Mouse (Mus musculus) kidney, embryonic 16.5 days (tissue): ENCODE data around the gene Srgap1. TPM values are rescaled to one million over a fixed set of nuclear protein-coding genes. Genes with fewer than 3 reads are reported as not detected.
A peak's percentile ranks its signal among the peaks of the same experiment; 100 is the strongest.

Experiments used
- ATAC-seq: fragments of 200-750 bp; cut with Nextera tagmentation; 2 replicates; pipeline ENCODE4 v1.8.0; 2017; ENCODE audit warnings: moderate TSS enrichment; ENCODE audit not compliant: low FRiP score, low TSS enrichment
- H3K27ac ChIP-seq: fragments of 300-500 bp; sonication (generic); 2 replicates; pipeline ENCODE4 v1.5.1; 2014; ENCODE audit warnings: low read length
- H3K27me3 ChIP-seq: fragments of 300-500 bp; sonication (generic); 2 replicates; pipeline ENCODE4 v1.6.1; 2014; ENCODE audit warnings: low read length, control low read depth, mixed read lengths; ENCODE audit not compliant: insufficient read depth
- H3K36me3 ChIP-seq: fragments of 300-500 bp; sonication (generic); 2 replicates; pipeline ENCODE4 v1.6.1; 2014; ENCODE audit warnings: low read length, control low read depth, mixed read lengths; ENCODE audit not compliant: insufficient read depth
- H3K4me1 ChIP-seq: fragments of 300-500 bp; sonication (generic); 2 replicates; pipeline ENCODE4 v1.6.1; 2014; ENCODE audit warnings: low read length, control low read depth, mixed read lengths; ENCODE audit not compliant: insufficient read depth
- H3K4me2 ChIP-seq: fragments of 300-500 bp; sonication (generic); replicated peaks from 2 replicates; pipeline ENCODE4 v1.6.1; 2014; ENCODE audit warnings: low read depth, low read length
- H3K4me3 ChIP-seq: fragments of 300-500 bp; sonication (generic); 2 replicates; pipeline ENCODE4 v1.5.1; 2014; ENCODE audit warnings: mild to moderate bottlenecking, low read length
- H3K9ac ChIP-seq: fragments of 300-500 bp; sonication (generic); replicated peaks from 2 replicates; pipeline ENCODE4 v1.6.1; 2014; ENCODE audit warnings: low read length
- H3K9me3 ChIP-seq: fragments of 300-500 bp; sonication (generic); 2 replicates; pipeline ENCODE4 v1.6.1; 2016; ENCODE audit warnings: low read length, control low read depth
- WGBS: fragments of 180-500 bp; shearing (Covaris S2); extraction: QIAGEN DNeasy Blood & Tissue Kit; methylation state at CpG from one replicate; pipeline ENCODE4 v1.1.7; 2014; 5-methylcytosine and 5-hydroxymethylcytosine counted together
- polyA plus RNA-seq: library from polyadenylated mRNA; unstranded; fragments of >200 nt; fragmentation: Nextera tagmentation; extraction: Ambion mirVana; gene quantifications from 2 replicates; pipeline ENCODE4 v1.2.1, GENCODE M21; 2015

Srgap1 gene
- polyA plus RNA-seq, 1 experiment from 2014 or later = 12.4 TPM

DNA sequence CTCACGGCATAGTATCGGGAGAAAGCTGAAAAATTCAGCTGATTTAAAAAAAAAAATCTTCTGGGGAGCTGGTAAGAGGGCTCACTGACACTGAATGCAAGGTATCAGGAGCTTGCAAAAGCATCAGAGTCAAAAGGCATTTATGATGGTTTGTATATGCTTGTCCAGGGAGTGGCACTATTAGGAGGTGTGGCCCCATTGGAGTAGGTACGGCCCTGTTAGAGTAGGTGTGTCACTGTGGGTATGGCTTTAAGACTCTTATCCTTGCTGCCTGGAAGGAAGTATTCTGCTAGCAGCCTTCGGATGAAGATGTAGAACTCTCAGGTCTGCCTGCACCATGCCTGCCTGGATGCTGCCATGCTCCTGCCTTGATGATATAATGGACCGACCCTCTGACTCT, 26.2 kb downstream of the Srgap1 start:
- H3K27me3 ChIP-seq = no peaks in the 10 kb centered on the region
- no peak overlapping the region for H3K9ac ChIP-seq
- 0 out of 2 replicates have a peak, but pooled peaks cover 12% of the 10 kb centered on the region for H3K9me3 ChIP-seq
- no peak overlapping the region for H3K4me2 ChIP-seq
- no peaks in the 10 kb centered on the region; the same call in none of the 2 replicates for H3K36me3 ChIP-seq
- 92% methylated on average over 5 of the region's 5 CpGs for WGBS
- no peak overlapping the region for H3K4me3 ChIP-seq
- no peak for ATAC-seq
- H3K4me1 ChIP-seq = peaks cover 27% of the 10 kb centered on the region
- no peak overlapping the region for H3K27ac ChIP-seq

DNA sequence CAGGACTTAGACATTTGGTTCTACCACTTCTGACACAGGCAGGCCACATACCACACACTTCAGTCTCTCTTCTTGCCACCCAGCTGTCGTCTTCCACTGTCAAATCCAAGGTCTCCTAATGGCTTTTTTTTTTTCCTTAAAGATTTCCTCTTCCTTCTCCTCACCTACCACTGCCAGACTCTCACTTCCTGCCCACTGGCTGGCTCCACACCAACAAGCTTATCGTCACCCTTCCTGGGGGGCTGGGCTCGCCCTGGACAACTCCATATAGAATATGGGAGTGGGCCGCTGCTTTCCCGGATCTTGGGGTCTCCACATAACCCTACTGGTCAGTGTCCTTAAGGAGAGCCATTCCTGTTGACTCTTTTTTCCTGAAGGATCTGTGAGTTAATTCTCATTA, 26.9 kb downstream of the Srgap1 start:
- Histone ChIP-seq H3K9ac (no peak overlapping the region), H3K36me3 (no peaks in the 10 kb centered on the region; the same call in none of the 2 replicates), H3K27ac (no peak overlapping the region), H3K27me3 (no peaks in the 10 kb centered on the region), H3K9me3 (0 out of 2 replicates have a peak, but pooled peaks cover 12% of the 10 kb centered on the region), H3K4me1 (peaks cover 27% of the 10 kb centered on the region), H3K4me2 (no peak overlapping the region), H3K4me3 (no peak overlapping the region)
- no peak for ATAC-seq
- 72% methylated on average over 5 of the region's 5 CpGs for WGBS

DNA sequence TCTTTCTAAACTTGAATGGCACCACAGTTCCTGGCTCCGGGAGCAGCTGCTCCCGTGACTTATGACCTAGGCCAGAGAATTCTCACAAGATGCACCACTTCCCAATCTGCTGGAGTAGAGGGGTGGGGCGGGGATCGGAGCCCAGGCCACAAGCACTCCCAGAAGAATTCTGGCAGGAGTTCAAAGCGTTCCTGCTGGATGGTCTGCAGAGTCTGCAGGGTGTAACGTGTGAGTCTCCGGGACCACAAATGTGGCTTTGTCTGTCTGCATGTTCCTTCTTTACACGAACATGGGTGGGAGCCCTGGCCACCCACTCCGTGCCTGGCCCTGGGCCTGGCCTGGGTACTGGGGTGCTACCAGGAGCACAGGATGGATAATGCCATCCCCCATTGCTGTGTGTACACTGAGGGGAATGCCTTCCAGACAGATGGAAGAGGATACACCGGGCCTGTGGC, 28.5 kb downstream of the Srgap1 start:
- no peak overlapping the region for H3K27ac ChIP-seq
- ATAC-seq = peak; percentile 77
- no peaks in the 10 kb centered on the region; the same call in 1 of the 2 replicates for H3K36me3 ChIP-seq
- H3K27me3 ChIP-seq = no peaks in the 10 kb centered on the region
- H3K4me1 ChIP-seq = peaks cover 27% of the 10 kb centered on the region
- no peak overlapping the region for H3K4me2 ChIP-seq
- peak overlapping the region; percentile 39; the same call in 1 of the 2 replicates for H3K9ac ChIP-seq
- H3K9me3 ChIP-seq = 0 out of 2 replicates have a peak, but pooled peaks cover 4% of the 10 kb centered on the region
- no peak overlapping the region for H3K4me3 ChIP-seq
- 34% methylated on average over 10 of the region's 10 CpGs for WGBS

DNA sequence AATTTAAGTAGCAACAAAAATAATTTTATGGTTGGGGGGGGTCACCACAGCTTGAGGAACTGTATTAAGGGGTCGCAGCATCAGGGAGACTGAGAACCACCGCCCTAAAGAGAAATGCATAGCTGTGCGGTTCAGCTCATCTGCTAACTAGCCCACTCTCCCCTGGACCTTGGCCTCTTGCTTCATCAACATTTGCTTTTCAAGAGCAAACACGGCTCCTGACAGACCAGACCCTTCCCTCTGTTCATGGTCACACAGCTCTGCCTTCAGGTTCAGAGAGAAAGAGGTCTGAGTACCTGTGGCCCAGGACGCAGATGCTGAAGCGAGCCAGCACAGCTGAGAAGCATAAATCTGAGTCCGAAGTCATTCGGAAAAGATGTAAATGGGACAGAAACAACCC, 29.4 kb downstream of the Srgap1 start:
- Histone ChIP-seq H3K4me1 (peaks cover 27% of the 10 kb centered on the region), H3K9me3 (0 out of 2 replicates have a peak, but pooled peaks cover 3% of the 10 kb centered on the region), H3K27ac (no peak overlapping the region), H3K4me2 (no peak overlapping the region), H3K4me3 (no peak overlapping the region), H3K36me3 (no peaks in the 10 kb centered on the region), H3K9ac (no peak overlapping the region), H3K27me3 (no peaks in the 10 kb centered on the region)
- WGBS = 70% methylated on average over 8 of the region's 8 CpGs
- ATAC-seq = no peak

DNA sequence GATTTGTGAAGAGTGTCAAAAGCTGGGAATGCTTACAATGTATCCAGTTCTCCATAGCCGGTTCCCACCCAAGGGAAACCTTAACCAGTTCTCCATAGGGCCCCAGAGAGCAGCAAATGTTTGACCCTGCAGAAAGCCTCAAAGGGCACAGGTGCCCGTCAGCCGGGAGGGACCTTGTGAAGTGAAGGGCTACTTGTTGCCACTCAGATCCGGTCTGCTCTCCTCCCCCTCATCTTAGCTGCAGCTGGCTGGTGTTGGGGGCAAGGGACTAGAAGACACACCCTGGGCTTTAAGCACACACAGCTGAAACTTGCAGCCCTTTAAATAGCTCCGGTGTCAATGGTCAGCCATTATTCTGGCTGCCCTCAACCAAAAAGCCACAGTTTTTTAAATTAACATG, 30.1 kb downstream of the Srgap1 start:
- no peak overlapping the region for H3K27ac ChIP-seq
- H3K36me3 ChIP-seq = no peaks in the 10 kb centered on the region
- no peak overlapping the region for H3K9ac ChIP-seq
- no peaks in the 10 kb centered on the region for H3K27me3 ChIP-seq
- H3K4me3 ChIP-seq = no peak overlapping the region
- H3K9me3 ChIP-seq = 0 out of 2 replicates have a peak, but pooled peaks cover under 1% of the 10 kb centered on the region
- 27% methylated on average over 5 of the region's 5 CpGs for WGBS
- no peak overlapping the region for H3K4me2 ChIP-seq
- H3K4me1 ChIP-seq = peaks cover 27% of the 10 kb centered on the region
- peak; percentile 44 for ATAC-seq

DNA sequence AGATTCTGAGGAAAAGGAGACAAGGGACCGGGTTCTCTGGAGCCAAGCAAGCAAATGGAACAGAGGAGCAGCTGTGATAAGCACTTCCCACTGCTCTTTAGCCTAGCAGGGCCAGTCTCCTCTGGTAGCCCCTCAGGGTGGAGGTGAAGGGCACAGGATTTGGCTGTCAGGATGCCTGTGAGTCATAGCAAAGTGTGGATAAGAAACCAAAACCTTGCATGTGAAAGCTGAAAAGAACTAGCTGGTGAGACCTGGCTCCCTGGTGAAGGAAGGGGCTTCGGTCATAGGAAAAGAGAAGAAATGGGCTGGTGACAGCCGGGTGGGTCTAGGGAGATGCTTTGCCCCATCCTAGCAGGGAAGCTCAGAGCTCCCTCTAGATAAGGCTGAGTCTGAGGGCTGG, 30.5 kb downstream of the Srgap1 start:
- no peak for ATAC-seq

DNA sequence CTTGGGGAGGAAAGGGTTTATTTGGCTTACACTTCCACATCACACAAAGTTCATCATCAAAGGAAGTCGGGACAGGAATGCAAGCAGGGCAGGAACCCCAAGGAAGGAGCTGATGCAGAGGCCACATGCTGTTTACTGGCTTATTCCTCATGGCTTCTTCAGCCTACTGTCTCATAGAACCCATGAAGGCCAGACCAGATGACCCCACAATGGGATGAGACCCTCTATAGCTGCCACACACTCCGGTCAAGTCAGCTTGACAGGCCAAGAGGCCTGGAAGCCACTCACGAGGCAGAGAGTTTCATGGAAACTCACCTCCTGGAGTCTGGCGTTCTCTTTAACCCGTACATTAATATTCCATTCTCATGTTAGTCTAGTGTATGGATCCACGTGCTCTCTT, 34.8 kb downstream of the Srgap1 start:
- Histone ChIP-seq H3K9ac (no peak overlapping the region), H3K27ac (no peak overlapping the region), H3K27me3 (no peaks in the 10 kb centered on the region), H3K4me1 (peaks cover 22% of the 10 kb centered on the region), H3K9me3 (no peaks in the 10 kb centered on the region), H3K36me3 (no peaks in the 10 kb centered on the region), H3K4me2 (no peak overlapping the region), H3K4me3 (no peak overlapping the region)
- no peak for ATAC-seq
- 85% methylated on average over 6 of the region's 6 CpGs for WGBS

More for the DNA sequence above, 30.5 kb downstream of the Srgap1 start:
- Histone ChIP-seq H3K9me3 (no peaks in the 10 kb centered on the region), H3K9ac (no peak overlapping the region), H3K27ac (no peak overlapping the region), H3K27me3 (no peaks in the 10 kb centered on the region), H3K4me2 (no peak overlapping the region), H3K36me3 (no peaks in the 10 kb centered on the region), H3K4me3 (no peak overlapping the region), H3K4me1 (peaks cover 27% of the 10 kb centered on the region)
- WGBS = 83% methylated on average over 3 of the region's 3 CpGs

DNA sequence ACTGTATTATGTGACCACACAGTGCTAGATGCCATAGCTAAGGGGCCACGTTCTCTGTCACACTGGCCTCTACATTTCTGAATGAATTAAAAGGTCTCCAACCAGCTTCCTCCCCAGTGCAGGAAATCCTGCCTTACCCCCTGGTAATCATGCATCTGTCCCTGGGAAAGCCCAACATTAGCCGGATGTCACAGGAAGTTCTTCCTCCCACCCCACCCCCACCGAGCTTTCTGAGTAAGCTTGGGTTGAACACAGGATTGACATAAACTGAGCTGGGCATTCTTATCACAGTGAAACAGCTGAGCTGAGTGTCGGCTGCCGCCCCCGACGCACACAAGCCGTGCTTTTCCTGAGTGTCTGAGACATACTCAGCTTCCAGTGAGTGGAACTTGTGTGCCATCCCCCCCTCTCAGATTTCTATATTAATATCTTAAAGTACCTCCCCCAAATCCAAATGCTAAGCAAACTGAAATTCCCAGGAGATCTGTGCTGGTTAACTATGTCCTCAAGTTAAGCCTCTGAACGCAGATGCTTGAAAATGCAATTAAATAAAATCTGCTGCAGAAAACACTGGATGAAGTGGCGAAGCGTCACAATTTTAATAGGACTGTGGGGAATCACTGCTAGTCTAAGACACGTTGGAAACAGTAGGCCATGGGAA, 38.3 kb downstream of the Srgap1 start:
- Histone ChIP-seq H3K9ac (no peak overlapping the region), H3K27me3 (no peaks in the 10 kb centered on the region), H3K4me2 (peak overlapping the region; percentile 17; the same call in 1 of the 2 replicates), H3K4me1 (peaks cover 27% of the 10 kb centered on the region), H3K9me3 (no peaks in the 10 kb centered on the region), H3K4me3 (no peak overlapping the region), H3K36me3 (no peaks in the 10 kb centered on the region), H3K27ac (peak overlapping the region; percentile 45)
- peak; percentile 81 for ATAC-seq
- WGBS = 32% methylated on average over 12 of the region's 12 CpGs

DNA sequence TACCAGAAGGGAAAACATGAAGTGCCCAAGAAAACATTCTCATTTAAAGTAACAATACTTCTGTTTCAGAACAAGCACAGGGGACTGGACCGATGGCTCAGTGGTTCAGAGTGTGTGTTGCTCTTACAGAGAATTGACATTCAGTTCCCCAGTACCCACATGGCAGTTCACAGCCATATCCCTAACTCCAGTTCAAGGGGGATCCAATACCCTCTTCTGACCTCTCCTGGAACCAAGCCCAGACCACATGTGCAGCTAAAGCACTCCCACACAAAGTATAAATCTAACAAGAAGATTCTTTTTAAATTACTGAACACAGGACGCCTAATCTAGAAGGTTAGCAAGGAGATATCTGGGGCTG, 38.8 kb downstream of the Srgap1 start:
- Histone ChIP-seq H3K36me3 (no peaks in the 10 kb centered on the region), H3K4me1 (peaks cover 27% of the 10 kb centered on the region), H3K4me3 (no peak overlapping the region), H3K9ac (no peak overlapping the region), H3K27ac (peak overlapping the region; percentile 45), H3K9me3 (no peaks in the 10 kb centered on the region), H3K27me3 (no peaks in the 10 kb centered on the region), H3K4me2 (peak overlapping the region; percentile 17; the same call in 1 of the 2 replicates)
- peak; percentile 61; the same call in 1 of the 2 replicates for ATAC-seq
- 26% methylated on average over 2 of the region's 2 CpGs for WGBS

DNA sequence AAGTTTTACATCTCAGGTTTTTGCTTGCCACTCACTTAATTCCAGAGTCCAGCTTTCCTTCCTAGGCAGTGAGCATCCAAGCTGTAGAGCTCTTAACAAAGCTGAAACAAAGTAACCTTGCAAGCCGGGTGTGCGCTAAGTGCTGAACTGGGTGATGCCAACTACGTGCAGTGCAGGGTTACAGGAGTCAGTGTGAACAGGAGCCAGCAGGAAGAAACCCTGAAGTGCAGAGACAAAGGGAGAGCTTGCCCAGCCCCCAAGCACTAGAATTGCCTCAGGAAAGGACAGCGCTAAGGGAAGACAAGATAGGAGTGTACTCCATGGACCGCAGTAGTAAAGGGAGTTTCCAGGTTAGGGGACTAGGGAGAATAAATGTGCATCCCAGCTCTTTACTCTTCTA, 40.5 kb downstream of the Srgap1 start:
- Histone ChIP-seq H3K4me3 (no peak overlapping the region), H3K27me3 (no peaks in the 10 kb centered on the region), H3K27ac (peak overlapping the region; percentile 27), H3K9me3 (no peaks in the 10 kb centered on the region), H3K36me3 (no peaks in the 10 kb centered on the region), H3K9ac (no peak overlapping the region), H3K4me2 (no peak overlapping the region), H3K4me1 (peaks cover 27% of the 10 kb centered on the region)
- ATAC-seq = no peak
- WGBS = 58% methylated on average over 5 of the region's 5 CpGs
